Mouse (Mus musculus) CH12.LX (cell line): ENCODE results near the gene Plce1. TPM values are rescaled to one million over a fixed set of nuclear protein-coding genes. Genes with fewer than 3 reads are reported as not detected.
"Not testable (repeated sequence)": the region's sequence is repeated elsewhere in the genome, so short reads cannot be mapped to it uniquely, and the experiment has no call there.

Experiments
- DNase-seq: peaks from one replicate; pipeline ENCODE4 v3.0.0-alpha.2; 2013; ENCODE audit errors: extremely low read depth
- H3K27ac ChIP-seq: 2 replicates; pipeline ENCODE4 v1.5.1; 2012; ENCODE audit warnings: low read depth, mild to moderate bottlenecking, control low read depth, moderate library complexity; ENCODE audit not compliant: insufficient read depth
- H3K27me3 ChIP-seq: replicated peaks from 2 replicates; pipeline ENCODE3; 2012; ENCODE audit warnings: inconsistent platforms
- H3K36me3 ChIP-seq, 2 experiments: replicated peaks in 1 of 2; 2 replicates each; pipeline versions ENCODE3 to v1.6.1; 2012; ENCODE audit warnings: inconsistent platforms in 1 of 2, low read length in 1 of 2, mild to moderate bottlenecking in 1 of 2, mixed read lengths in 1 of 2, moderate library complexity in 1 of 2; ENCODE audit not compliant: control insufficient read depth in 1 of 2, insufficient read depth in 1 of 2
- H3K4me1 ChIP-seq, 2 experiments: 2 replicates each; pipeline ENCODE4 v1.6.1; 2012; ENCODE audit warnings: inconsistent platforms in 1 of 2, moderate library complexity in 1 of 2; ENCODE audit not compliant: insufficient read depth in 2 of 2, control insufficient read depth in 1 of 2
- H3K4me2 ChIP-seq: 2 replicates; pipeline ENCODE4 v1.6.1; 2012; ENCODE audit warnings: low read depth, mild to moderate bottlenecking, control low read depth; ENCODE audit not compliant: poor library complexity, insufficient read depth, severe bottlenecking
- H3K4me3 ChIP-seq, 3 experiments: fragments of 150-350 bp in 1 of 3; sonication (generic) in 1 of 3; replicated peaks in 1 of 3; 2 replicates each; pipeline versions ENCODE3 to v1.5.1; 2011 to 2012; ENCODE audit warnings: low read depth in 2 of 3, low read length in 2 of 3, mild to moderate bottlenecking in 2 of 3, moderate library complexity in 2 of 3, control low read depth in 1 of 3, improper control_type of control experiment in 1 of 3, inconsistent platforms in 1 of 3, mixed read lengths in 1 of 3; ENCODE audit not compliant: poor library complexity in 1 of 3
- H3K79me2 ChIP-seq: replicated peaks from 2 replicates; pipeline ENCODE4 v1.6.1; 2012; ENCODE audit warnings: mild to moderate bottlenecking, moderate library complexity; ENCODE audit not compliant: control insufficient read depth, poor library complexity, insufficient read depth, severe bottlenecking; ENCODE audit errors: extremely low read depth
- H3K9ac ChIP-seq: 2 replicates; pipeline ENCODE4 v1.6.1; 2012; ENCODE audit warnings: low read depth, mild to moderate bottlenecking, control low read depth, moderate library complexity; ENCODE audit not compliant: insufficient read depth
- H3K9me3 ChIP-seq: replicated peaks from 2 replicates; pipeline ENCODE3; 2012; ENCODE audit warnings: low read length, inconsistent platforms, mixed read lengths
- BHLHE40 ChIP-seq: IDR thresholded peaks from 2 replicates; pipeline ENCODE4 v1.6.1; 2011; ENCODE audit warnings: mild to moderate bottlenecking, low read depth, low read length, improper control_type of control experiment
- CHD1 ChIP-seq: IDR thresholded peaks from 2 replicates; pipeline ENCODE4 v1.6.1; 2012; ENCODE audit warnings: low read depth, low read length, improper control_type of control experiment, inconsistent platforms
- CTCF ChIP-seq, 2 experiments: IDR thresholded peaks in 1 of 2; conservative IDR thresholded peaks in 1 of 2; 2 replicates each; pipeline ENCODE4 v1.5.1; 2011 to 2012; ENCODE audit warnings: low read depth in 2 of 2, low read length in 2 of 2, improper control_type of control experiment in 1 of 2, inconsistent platforms in 1 of 2, mild to moderate bottlenecking in 1 of 2, moderate library complexity in 1 of 2
- E2F4 ChIP-seq: IDR thresholded peaks from 2 replicates; pipeline ENCODE4 v1.6.1; 2011; ENCODE audit warnings: low read depth, low read length, improper control_type of control experiment; ENCODE audit not compliant: insufficient replicate concordance
- ELF1 ChIP-seq: IDR thresholded peaks from 2 replicates; pipeline ENCODE4 v1.6.1; 2014; ENCODE audit warnings: low read depth, mild to moderate bottlenecking, inconsistent platforms, low read length, improper control_type of control experiment
- EP300 ChIP-seq: IDR thresholded peaks from 2 replicates; pipeline ENCODE4 v1.6.1; 2011; ENCODE audit warnings: low read length, improper control_type of control experiment
- GABPA ChIP-seq: IDR thresholded peaks from 2 replicates; pipeline ENCODE4 v1.6.1; 2012; ENCODE audit warnings: low read depth, low read length, improper control_type of control experiment, inconsistent platforms; ENCODE audit not compliant: insufficient replicate concordance
- HCFC1 ChIP-seq: IDR thresholded peaks from 2 replicates; pipeline ENCODE4 v1.6.1; 2012; ENCODE audit warnings: low read depth, mild to moderate bottlenecking, inconsistent platforms, low read length, improper control_type of control experiment
- JUN ChIP-seq: IDR thresholded peaks from 2 replicates; pipeline ENCODE4 v1.6.1; 2011; ENCODE audit warnings: low read depth, mild to moderate bottlenecking, low read length, improper control_type of control experiment, moderate library complexity; ENCODE audit not compliant: insufficient read depth
- KAT2A ChIP-seq: IDR thresholded peaks from 2 replicates; pipeline ENCODE4 v1.6.1; 2012; ENCODE audit warnings: low read length, improper control_type of control experiment, inconsistent platforms; ENCODE audit not compliant: insufficient replicate concordance
- MAFK ChIP-seq: IDR thresholded peaks from 2 replicates; pipeline ENCODE4 v1.6.1; 2011; ENCODE audit warnings: low read length, improper control_type of control experiment; ENCODE audit not compliant: insufficient replicate concordance
- MAX ChIP-seq: IDR thresholded peaks from 2 replicates; pipeline ENCODE4 v1.6.1; 2011; ENCODE audit warnings: low read length, improper control_type of control experiment
- MXI1 ChIP-seq: IDR thresholded peaks from 2 replicates; pipeline ENCODE4 v1.6.1; 2011; ENCODE audit warnings: mild to moderate bottlenecking, low read depth, low read length, improper control_type of control experiment
- MYC ChIP-seq: IDR thresholded peaks from 2 replicates; pipeline ENCODE4 v1.6.1; 2011; ENCODE audit warnings: low read depth, mild to moderate bottlenecking, improper control_type of control experiment, low read length
- PAX5 ChIP-seq: IDR thresholded peaks from 2 replicates; pipeline ENCODE4 v1.6.1; 2012; ENCODE audit warnings: low read length, inconsistent platforms, mixed read lengths
- RAD21 ChIP-seq: IDR thresholded peaks from 2 replicates; pipeline ENCODE4 v1.6.1; 2011; ENCODE audit warnings: low read depth, mild to moderate bottlenecking, low read length, improper control_type of control experiment, moderate library complexity
- RCOR1 ChIP-seq: conservative IDR thresholded peaks from 2 replicates; pipeline ENCODE4 v1.6.1; 2012; ENCODE audit warnings: low read depth, mild to moderate bottlenecking, inconsistent platforms, low read length, improper control_type of control experiment
- SIN3A ChIP-seq: IDR thresholded peaks from 2 replicates; pipeline ENCODE4 v1.6.1; 2012; ENCODE audit warnings: low read length, improper control_type of control experiment, inconsistent platforms
- SMC3 ChIP-seq: IDR thresholded peaks from 2 replicates; pipeline ENCODE4 v1.6.1; 2011; ENCODE audit warnings: low read depth, low read length, improper control_type of control experiment
- TBP ChIP-seq: conservative IDR thresholded peaks from 2 replicates; pipeline ENCODE4 v1.6.1; 2011; ENCODE audit warnings: low read depth, low read length, improper control_type of control experiment
- USF1 ChIP-seq: IDR thresholded peaks from 2 replicates; pipeline ENCODE4 v1.6.1; 2014; ENCODE audit warnings: low read depth, mild to moderate bottlenecking, inconsistent platforms, low read length, improper control_type of control experiment
- ZMIZ1 ChIP-seq: IDR thresholded peaks from 2 replicates; pipeline ENCODE4 v1.6.1; 2012; ENCODE audit warnings: low read depth, mild to moderate bottlenecking, inconsistent platforms, low read length, improper control_type of control experiment
- ZNF384 ChIP-seq: IDR thresholded peaks from 2 replicates; pipeline ENCODE4 v1.6.1; 2012; ENCODE audit warnings: low read depth, low read length, improper control_type of control experiment, inconsistent platforms
- dilution Hi-C: fragments of 300-500 bp; cut with MboI; formaldehyde crosslinking; loops from 2 replicates; pipeline ENCODE4 v1.14.3; 2020; ENCODE audit warnings: low sequenced_read_pairs; ENCODE audit not compliant: extremely low pct_unique_long_range_greater_than_20kb, extremely low pct_ligation_motif_present
- in situ Hi-C: fragments of 300-500 bp; cut with MboI; formaldehyde crosslinking; loops from 3 replicates; pipeline ENCODE4 v1.14.3; 2019; ENCODE audit warnings: low sequenced_read_pairs, low pct_ligation_motif_present, low pct_unique_long_range_greater_than_20kb, mixed read lengths
- polyA plus RNA-seq: library from polyadenylated mRNA; unstranded; fragments of >175 nt; gene quantifications from 2 replicates; pipeline ENCODE4 v1.2.1, GENCODE M21; 2012; ENCODE audit warnings: low read depth; ENCODE audit not compliant: insufficient read length
- total RNA-seq, 2 experiments: library from RNA; depleted of rRNA; stranded (reverse); fragments of 300-350 nt in 1 of 2; fragments of >200 nt in 1 of 2; gene quantifications; 2 replicates each; pipeline ENCODE4 v1.2.3; 2012 to 2014

Gene Plce1
- total and polyA plus RNA-seq, 3 experiments, result under 0.01 to 0.13 (median 0.05) TPM

DNA sequence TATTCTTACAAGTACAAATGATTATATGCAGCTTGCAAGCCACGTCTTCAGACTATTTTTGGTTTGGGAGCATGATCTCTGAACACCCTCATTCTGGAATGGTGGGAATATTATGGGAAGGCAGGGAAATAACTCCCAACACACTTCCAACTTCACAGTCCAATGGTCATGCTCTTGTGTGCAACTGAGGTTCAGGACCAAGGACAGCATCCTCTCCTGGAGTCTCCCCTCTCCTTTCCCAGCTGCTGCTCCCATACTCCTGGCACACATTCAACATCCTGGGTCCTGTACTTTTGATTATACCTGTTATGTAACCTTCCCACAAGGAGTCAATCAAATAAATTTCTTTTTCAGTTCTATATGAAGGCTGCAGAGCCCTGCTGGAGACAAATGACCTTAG is 77.9 kb downstream of the Plce1 start:
- H3K4me2 ChIP-seq, result no peak overlapping the region
- in situ Hi-C loops (loop anchor here (25.0 kb wide), 1 partner anchor 203 kb away; no protein-coding TSS in a partner anchor), dilution Hi-C loops (no loop called here)
- H3K9me3 ChIP-seq, result no peaks in the 10 kb centered on the region
- H3K4me3 ChIP-seq, result no peak overlapping the region
- no peaks in the 10 kb centered on the region for H3K4me1 ChIP-seq
- DNase-seq, result no peak
- H3K27me3 ChIP-seq, result no peaks in the 10 kb centered on the region
- no peak overlapping the region for H3K9ac ChIP-seq
- H3K27ac ChIP-seq, result no peak overlapping the region
- no peaks in the 10 kb centered on the region for H3K36me3 ChIP-seq
- no peak for TF ChIP-seq ZMIZ1
- no peak for TF ChIP-seq CTCF (conservative IDR thresholded peaks at IDR 0.05 in 1 of 2, IDR thresholded peaks at IDR 0.05 in 1 of 2; ENCODE audit: low read depth in 2 of 2, low read length in 2 of 2)
- no peak for TF ChIP-seq KAT2A
- TF ChIP-seq MAX, result no peak
- TF ChIP-seq JUN, result no peak
- TF ChIP-seq HCFC1, result no peak
- no peak for TF ChIP-seq GABPA
- TF ChIP-seq E2F4, result no peak
- TF ChIP-seq EP300, result no peak
- TF ChIP-seq TBP, result no peak
- no peak for TF ChIP-seq BHLHE40
- no peak for TF ChIP-seq USF1
- no peaks in the 10 kb centered on the region for H3K79me2 ChIP-seq

- H3K36me3 ChIP-seq, H3K27ac ChIP-seq, H3K9ac ChIP-seq, H3K4me1 ChIP-seq, H3K4me2 ChIP-seq, H3K9me3 ChIP-seq, H3K79me2 ChIP-seq, dilution Hi-C loops, H3K4me3 ChIP-seq, H3K27me3 ChIP-seq: not testable (repeated sequence)
- TF ChIP-seq SMC3 (peak; percentile 48), RAD21 (peak; percentile 56), CTCF (conservative IDR thresholded peaks at IDR 0.05 in 1 of 2, IDR thresholded peaks at IDR 0.05 in 1 of 2; ENCODE audit: low read depth in 2 of 2, low read length in 2 of 2) (peak in 1 of 2 experiments; percentile 63; a peak in 2 of 4 replicates)
- in situ Hi-C loops, result loop anchor here (25.0 kb wide), 1 partner anchor 200 kb away; no protein-coding TSS in a partner anchor
- DNase-seq, result peak; percentile 8
Observed at GRCm38 (mm10) chr19:38561887-38562286, 81.0 kb downstream of the Plce1 start.

GRCm38 (mm10) chr19:38566156-38566555 is 85.2 kb downstream of the Plce1 start:
- H3K4me1 ChIP-seq, result peaks cover 0 to 10% of the 10 kb centered on the region in 2 experiments; a peak in 1 of 4 replicates
- no peak overlapping the region for H3K4me3 ChIP-seq
- in situ Hi-C loops, result loop anchor here (25.0 kb wide), 1 partner anchor 196 kb away; no protein-coding TSS in a partner anchor
- no peak overlapping the region for H3K4me2 ChIP-seq
- no peak overlapping the region for H3K27ac ChIP-seq
- no peaks in the 10 kb centered on the region for H3K79me2 ChIP-seq
- no peaks in the 10 kb centered on the region for H3K9me3 ChIP-seq
- dilution Hi-C loops, result no loop called here
- DNase-seq, result no peak
- H3K9ac ChIP-seq, result no peak overlapping the region
- H3K27me3 ChIP-seq, result no peaks in the 10 kb centered on the region
- no peaks in the 10 kb centered on the region for H3K36me3 ChIP-seq
- TF ChIP-seq CHD1 (no peak), E2F4 (no peak), HCFC1 (no peak), ZMIZ1 (no peak), KAT2A (no peak), MYC (no peak), MAFK (no peak), USF1 (no peak), CTCF (conservative IDR thresholded peaks at IDR 0.05 in 1 of 2, IDR thresholded peaks at IDR 0.05 in 1 of 2; ENCODE audit: low read depth in 2 of 2, low read length in 2 of 2) (no peak), MXI1 (no peak), RAD21 (no peak), ELF1 (no peak), PAX5 (no peak), RCOR1 (no peak), ZNF384 (no peak), SIN3A (no peak), TBP (no peak), SMC3 (no peak)
